In genomic region chr13:23990928-23991327, GRCm38 (mm10) we compare ENCODE assay signal across 8 mouse cellular contexts. TPM values are rescaled to one million over a fixed set of nuclear protein-coding genes. Genes with fewer than 3 reads are reported as not detected.
DNase-seq lines count a peak whose midpoint lies in the region; ATAC-seq lines count a peak whose summit lies in the region.

TSS of gene Scgn (minus strand) at chr13:23991214.

- no peak within 1 kb of the TSS for H3K4me3 ChIP-seq in liver, embryonic 12.5 days
- no peak within 1 kb of the TSS for H3K4me3 ChIP-seq in kidney, embryonic 14.5 days (ENCODE audit: low read length)

- no peak within 1 kb of the TSS for H3K9ac ChIP-seq in liver, embryonic 12.5 days
- no peak within 1 kb of the TSS for H3K9ac ChIP-seq in kidney, embryonic 14.5 days (ENCODE audit: low read depth, low read length)

- no peak within 1 kb of the TSS for H3K27ac ChIP-seq in liver, embryonic 12.5 days
- no peak within 1 kb of the TSS for H3K27ac ChIP-seq in kidney, embryonic 14.5 days (ENCODE audit: low read depth, low read length)

- no peaks in the 10 kb centered on the region for H3K9me3 ChIP-seq in liver, embryonic 12.5 days (replicated peaks)
- H3K9me3 ChIP-seq in kidney, embryonic 14.5 days (ENCODE audit: control insufficient read depth, low read length): no peaks in the 10 kb centered on the region

- DNase-seq in liver: peak; percentile 57
- DNase-seq in brain, adult 2 months (ENCODE audit: low read depth, low spot score): peak; percentile 29
- DNase-seq in gastrocnemius, postnatal 4 days (ENCODE audit: low spot score in 2 of 2): peak; percentile 29 to 65
- peak; percentile 47 for DNase-seq in lung, postnatal 36 days
- peak; percentile 42 for DNase-seq in right cerebral cortex, postnatal 4 days
- DNase-seq in cerebellum, adult 11 months: no peak

- no peaks in the 10 kb centered on the region for H3K4me1 ChIP-seq in liver, embryonic 12.5 days
- no peaks in the 10 kb centered on the region for H3K4me1 ChIP-seq in kidney, embryonic 14.5 days (ENCODE audit: control insufficient read depth, insufficient read depth, low read length)

- H3K27me3 ChIP-seq in liver, embryonic 12.5 days (replicated peaks): peaks cover 63% of the 10 kb centered on the region
- H3K27me3 ChIP-seq in kidney, embryonic 14.5 days (ENCODE audit: control insufficient read depth, insufficient read depth, low read length): peaks cover 28% of the 10 kb centered on the region

- ATAC-seq in liver, embryonic 12.5 days: no peak
- peak; percentile 49; the same call in 1 of the 2 replicates for ATAC-seq in kidney, embryonic 14.5 days (ENCODE audit: low FRiP score, low TSS enrichment)

- H3K4me2 ChIP-seq in liver, embryonic 12.5 days: no peak within 1 kb of the TSS
- H3K4me2 ChIP-seq in kidney, embryonic 14.5 days (replicated peaks; ENCODE audit: low read depth, low read length): no peak within 1 kb of the TSS

- no peaks in the 10 kb centered on the region for H3K36me3 ChIP-seq in liver, embryonic 12.5 days
- no peaks in the 10 kb centered on the region for H3K36me3 ChIP-seq in kidney, embryonic 14.5 days (ENCODE audit: control insufficient read depth, insufficient read depth, low read length)

- WGBS in liver, embryonic 12.5 days (ENCODE audit: insufficient replicate concordance): 2% methylated on average over 20 of the region's 20 CpGs
- WGBS in kidney, embryonic 14.5 days: 0% methylated on average over 20 of the region's 20 CpGs

RNA-seq across cellular contexts. Expression of gene Scgn, which starts in this region (rescaled TPM):
- polyA plus RNA-seq in liver, embryonic 12.5 days (2016; fragmentation: Nextera tagmentation; extraction: Ambion mirVana): not detected in 2 replicates
- total RNA-seq in gastrocnemius, postnatal 4 days (2021): not detected
- polyA plus RNA-seq in kidney, embryonic 14.5 days (2014; fragmentation: Nextera tagmentation; extraction: Ambion mirVana): 0.15 TPM in 1 of 2 replicates, not detected in the other

Comparison
In these comparisons a context has a peak if more than half of its experiments do, and no peak if none do; other contexts are left out.
1. Peak in DNase-seq in gastrocnemius, postnatal 4 days; RNA of the gene not detected or under 1 TPM.
2. Peak in ATAC-seq in kidney, embryonic 14.5 days; RNA of the gene not detected or under 1 TPM.